Mouse (Mus musculus) embryonic facial prominence, embryonic 11.5 days (tissue): ENCODE results near the gene Ier5. TPM values are rescaled to one million over a fixed set of nuclear protein-coding genes. Genes with fewer than 3 reads are reported as not detected.

Source experiments
- ATAC-seq: fragments of 200-750 bp; cut with Nextera tagmentation; replicated peaks from 2 replicates; pipeline ENCODE4 v1.8.0; 2017; ENCODE audit warnings: low read depth; ENCODE audit not compliant: insufficient number of reproducible peaks, low FRiP score, low TSS enrichment
- DNase-seq: peaks from one replicate; pipeline ENCODE4 v3.0.0-alpha.2; 2015; ENCODE audit warnings: low spot score
- H3K27ac ChIP-seq: fragments of 300-500 bp; sonication (generic); replicated peaks from 2 replicates; pipeline ENCODE4 v1.5.1; 2014; ENCODE audit warnings: mild to moderate bottlenecking, low read depth, low read length, control low read depth
- H3K27me3 ChIP-seq: fragments of 300-500 bp; sonication (generic); 2 replicates; pipeline ENCODE4 v1.6.1; 2014; ENCODE audit warnings: mild to moderate bottlenecking, low read length, moderate library complexity, mixed read lengths; ENCODE audit not compliant: control insufficient read depth, insufficient read depth
- H3K36me3 ChIP-seq: fragments of 300-500 bp; sonication (generic); replicated peaks from 2 replicates; pipeline ENCODE4 v1.6.1; 2014; ENCODE audit warnings: low read depth, mild to moderate bottlenecking, low read length, moderate library complexity, mixed read lengths; ENCODE audit not compliant: control insufficient read depth, insufficient read depth
- H3K4me1 ChIP-seq: fragments of 300-500 bp; sonication (generic); 2 replicates; pipeline ENCODE4 v1.6.1; 2014; ENCODE audit warnings: low read length, mixed read lengths; ENCODE audit not compliant: control insufficient read depth, insufficient read depth
- H3K4me2 ChIP-seq: fragments of 300-500 bp; sonication (generic); 2 replicates; pipeline ENCODE4 v1.6.1; 2014; ENCODE audit warnings: low read depth, mild to moderate bottlenecking, control low read depth, low read length, moderate library complexity
- H3K4me3 ChIP-seq: fragments of 300-500 bp; sonication (generic); 2 replicates; pipeline ENCODE4 v1.5.1; 2014; ENCODE audit warnings: low read depth, low read length, control low read depth
- H3K9ac ChIP-seq: fragments of 300-500 bp; sonication (generic); replicated peaks from 2 replicates; pipeline ENCODE4 v1.6.1; 2014; ENCODE audit warnings: mild to moderate bottlenecking, control low read depth, low read length
- H3K9me3 ChIP-seq: fragments of 300-500 bp; sonication (generic); replicated peaks from 2 replicates; pipeline ENCODE4 v1.6.1; 2016; ENCODE audit warnings: mild to moderate bottlenecking, low read length, inconsistent platforms, mixed read lengths; ENCODE audit not compliant: control insufficient read depth
- WGBS: fragments of 180-500 bp; shearing (Covaris S2); extraction: QIAGEN DNeasy Blood & Tissue Kit; methylation state at CpG from one replicate; pipeline ENCODE4 v1.1.7; 2014; 5-methylcytosine and 5-hydroxymethylcytosine counted together
- polyA plus RNA-seq: library from polyadenylated mRNA; unstranded; fragments of >200 nt; fragmentation: Nextera tagmentation; extraction: Ambion mirVana; gene quantifications from 2 replicates; pipeline ENCODE4 v1.2.1, GENCODE M21; 2014

The Ier5 gene
- polyA plus RNA-seq, 1 experiment from 2014 or later, result 19.0 TPM

DNA sequence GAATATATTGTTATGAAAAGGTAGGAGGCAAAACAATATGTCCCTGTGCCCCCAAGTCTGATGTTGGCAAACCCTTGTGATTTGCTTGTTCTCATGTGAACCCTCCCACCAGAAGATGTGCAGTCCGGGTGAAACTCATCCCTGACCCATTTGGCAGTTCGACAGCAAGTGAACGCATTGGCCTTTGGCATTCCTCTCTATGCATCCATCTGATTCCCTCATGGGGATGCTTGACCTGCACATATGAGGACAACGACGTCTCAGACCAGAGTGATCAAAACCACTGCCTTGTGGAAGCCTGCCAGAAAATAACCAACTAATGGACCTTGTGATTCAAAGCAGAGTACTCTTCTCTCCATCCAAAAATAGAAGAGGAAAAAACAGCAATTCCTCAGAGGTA is 27.3 kb upstream of the Ier5 start:
- Histone ChIP-seq H3K27me3 (no peaks in the 10 kb centered on the region), H3K9ac (no peak overlapping the region), H3K36me3 (no peaks in the 10 kb centered on the region), H3K4me1 (no peaks in the 10 kb centered on the region), H3K4me2 (no peak overlapping the region), H3K9me3 (no peaks in the 10 kb centered on the region), H3K4me3 (no peak overlapping the region), H3K27ac (no peak overlapping the region)
- 79% methylated on average over 5 of the region's 5 CpGs for WGBS
- no peak for DNase-seq
- no peak for ATAC-seq

DNA sequence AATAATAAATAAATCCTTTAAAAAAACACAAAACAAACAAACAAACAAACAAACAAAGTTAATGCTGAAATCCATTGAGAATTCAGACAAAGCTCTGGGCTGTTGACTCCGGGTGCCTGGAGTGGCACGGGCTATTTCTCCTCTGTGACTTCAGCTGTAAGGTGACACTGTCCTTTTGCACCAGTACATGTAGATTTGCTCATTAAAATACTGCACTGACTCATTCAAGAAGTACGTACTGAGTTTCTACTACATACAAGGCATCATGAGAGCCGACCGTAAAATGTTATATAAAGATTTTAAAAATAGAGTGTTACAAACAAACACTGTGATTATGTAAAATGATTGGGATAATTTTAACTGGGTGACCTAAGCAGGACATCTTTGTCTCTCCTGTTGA is 25.0 kb upstream of the Ier5 start:
- no peak overlapping the region for H3K27ac ChIP-seq
- H3K9ac ChIP-seq, result no peak overlapping the region
- H3K4me3 ChIP-seq, result no peak overlapping the region
- DNase-seq (no peak), ATAC-seq (no peak)
- H3K27me3 ChIP-seq, result no peaks in the 10 kb centered on the region
- H3K4me2 ChIP-seq, result no peak overlapping the region
- no peaks in the 10 kb centered on the region for H3K4me1 ChIP-seq
- no peaks in the 10 kb centered on the region for H3K36me3 ChIP-seq
- 94% methylated on average over 5 of the region's 5 CpGs for WGBS
- H3K9me3 ChIP-seq, result no peaks in the 10 kb centered on the region

DNA sequence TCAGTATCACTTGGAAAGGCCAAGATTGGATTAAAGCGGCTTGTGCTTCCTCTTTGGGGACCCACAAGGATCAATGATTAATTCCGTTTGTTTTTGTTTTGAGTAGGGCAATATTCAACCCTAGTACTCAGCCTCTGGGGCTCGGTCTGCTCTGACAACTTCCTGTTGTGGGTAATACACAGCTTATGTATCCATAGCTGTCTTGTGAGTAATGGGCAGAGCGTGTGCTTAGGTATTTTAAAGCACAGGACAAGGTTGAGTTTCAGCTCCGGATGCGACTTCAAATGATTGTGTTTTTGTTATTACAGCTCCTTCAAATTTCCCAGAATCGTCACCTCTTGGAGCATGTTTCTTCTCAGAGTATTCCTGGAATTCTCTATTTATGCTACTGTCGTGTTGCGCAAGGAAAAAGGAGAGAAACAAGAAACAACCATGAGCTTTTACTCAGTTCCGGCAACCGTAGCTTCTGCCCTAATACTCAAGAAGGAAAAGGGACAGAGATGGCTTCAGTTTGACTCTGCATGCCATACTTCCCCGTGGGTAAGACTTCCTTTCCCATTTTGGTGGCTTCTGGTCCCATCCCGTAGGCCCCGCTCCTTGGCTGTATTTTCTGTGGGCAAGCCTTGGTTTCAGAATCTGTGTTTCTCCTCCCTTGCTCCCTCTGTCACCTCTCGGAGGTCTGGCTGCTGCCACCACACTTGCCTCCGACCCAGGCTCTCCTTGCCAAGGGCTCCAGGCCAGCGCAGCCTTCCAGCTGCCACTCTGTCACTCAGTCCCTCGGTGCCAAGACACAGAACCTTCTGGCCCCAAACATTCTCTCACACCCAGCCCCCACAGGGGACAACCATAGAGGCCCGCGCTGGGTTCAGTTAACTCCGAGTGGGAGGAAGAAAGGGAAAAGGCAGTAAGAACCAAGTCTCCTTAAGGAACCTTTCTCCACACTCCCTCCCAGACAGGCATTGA is 22.8 kb upstream of the Ier5 start:
- Histone ChIP-seq H3K27ac (no peak overlapping the region), H3K9me3 (no peaks in the 10 kb centered on the region), H3K9ac (no peak overlapping the region), H3K4me2 (no peak overlapping the region), H3K36me3 (no peaks in the 10 kb centered on the region), H3K4me1 (no peaks in the 10 kb centered on the region), H3K4me3 (no peak overlapping the region), H3K27me3 (no peaks in the 10 kb centered on the region)
- ATAC-seq (no peak), DNase-seq (no peak)
- 74% methylated on average over 21 of the region's 21 CpGs for WGBS

DNA sequence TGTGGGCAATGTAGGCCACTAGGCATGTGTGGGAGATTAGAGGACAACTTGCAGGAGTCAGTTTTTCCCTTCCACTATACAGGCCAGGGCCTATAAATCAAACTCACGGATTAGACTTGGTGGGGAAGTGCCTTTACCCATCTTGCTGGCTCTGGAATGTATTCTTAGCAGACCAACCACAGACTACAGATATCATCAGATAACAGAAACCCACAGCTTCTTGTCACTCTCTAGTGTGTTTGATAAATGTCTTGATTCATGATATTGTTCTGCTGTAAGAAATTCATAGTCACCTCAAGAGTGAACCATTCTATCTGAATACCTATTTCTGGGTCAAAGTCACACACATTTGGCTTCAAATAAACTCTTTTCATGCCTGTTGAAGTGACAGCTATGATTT is 20.3 kb upstream of the Ier5 start:
- 83% methylated on average over 1 of the region's 1 CpGs for WGBS

DNA sequence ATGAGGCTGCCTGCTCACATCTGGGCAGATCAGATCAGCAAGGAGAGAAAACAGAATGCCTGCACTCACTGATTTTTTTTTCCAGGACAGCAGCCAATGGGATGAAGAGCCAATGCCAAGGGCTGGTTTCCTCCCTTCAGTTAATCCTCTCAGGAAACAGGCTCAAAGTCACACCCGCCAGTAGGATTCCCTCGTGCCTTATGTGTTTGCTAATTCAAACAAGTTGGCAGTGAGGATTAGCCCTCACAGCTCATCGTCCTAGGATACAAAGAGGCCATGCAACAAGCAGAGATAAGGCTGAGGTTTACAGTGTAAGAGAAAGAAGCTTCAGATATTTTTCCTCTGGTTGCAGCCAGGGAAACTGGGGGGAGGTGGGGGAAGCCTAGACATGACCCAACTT is 14.5 kb upstream of the Ier5 start:
- no peaks in the 10 kb centered on the region for H3K9me3 ChIP-seq
- 17% methylated on average over 3 of the region's 3 CpGs for WGBS
- no peak overlapping the region for H3K27ac ChIP-seq
- no peak overlapping the region for H3K9ac ChIP-seq
- H3K4me3 ChIP-seq, result no peak overlapping the region
- no peaks in the 10 kb centered on the region for H3K27me3 ChIP-seq
- H3K36me3 ChIP-seq, result no peaks in the 10 kb centered on the region
- DNase-seq (no peak), ATAC-seq (no peak)
- no peak overlapping the region for H3K4me2 ChIP-seq
- no peaks in the 10 kb centered on the region for H3K4me1 ChIP-seq

More for the DNA sequence above, 20.3 kb upstream of the Ier5 start:
- DNase-seq, result no peak
- no peak for ATAC-seq
- H3K4me1 ChIP-seq, result no peaks in the 10 kb centered on the region
- H3K4me3 ChIP-seq, result no peak overlapping the region
- no peaks in the 10 kb centered on the region for H3K36me3 ChIP-seq
- no peaks in the 10 kb centered on the region for H3K9me3 ChIP-seq
- H3K4me2 ChIP-seq, result no peak overlapping the region
- H3K9ac ChIP-seq, result no peak overlapping the region
- no peak overlapping the region for H3K27ac ChIP-seq
- H3K27me3 ChIP-seq, result no peaks in the 10 kb centered on the region

DNA sequence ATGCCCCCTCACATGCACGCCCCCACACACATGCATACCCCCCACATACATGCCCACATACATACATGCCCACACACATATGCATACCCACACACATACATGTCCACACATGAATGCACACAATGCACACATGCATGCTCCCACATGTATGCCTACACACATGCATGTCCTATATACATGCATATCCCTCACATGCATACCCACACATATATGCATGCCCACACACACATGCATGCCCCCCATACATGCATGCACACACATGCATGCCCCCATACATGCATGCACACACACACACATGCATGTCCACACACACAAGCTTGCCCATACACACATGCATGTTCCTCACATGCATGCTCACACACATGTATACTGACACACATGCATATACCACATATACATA is 13.4 kb upstream of the Ier5 start:
- Histone ChIP-seq H3K27ac (no peak overlapping the region), H3K4me1 (peaks cover 4% of the 10 kb centered on the region), H3K27me3 (no peaks in the 10 kb centered on the region), H3K36me3 (no peaks in the 10 kb centered on the region), H3K9me3 (no peaks in the 10 kb centered on the region), H3K9ac (no peak overlapping the region), H3K4me3 (no peak overlapping the region), H3K4me2 (no peak overlapping the region)
- DNase-seq (no peak), ATAC-seq (peak; percentile 46; the same call in 1 of the 2 replicates)
- WGBS, result 88% methylated on average over 1 of the region's 1 CpGs

DNA sequence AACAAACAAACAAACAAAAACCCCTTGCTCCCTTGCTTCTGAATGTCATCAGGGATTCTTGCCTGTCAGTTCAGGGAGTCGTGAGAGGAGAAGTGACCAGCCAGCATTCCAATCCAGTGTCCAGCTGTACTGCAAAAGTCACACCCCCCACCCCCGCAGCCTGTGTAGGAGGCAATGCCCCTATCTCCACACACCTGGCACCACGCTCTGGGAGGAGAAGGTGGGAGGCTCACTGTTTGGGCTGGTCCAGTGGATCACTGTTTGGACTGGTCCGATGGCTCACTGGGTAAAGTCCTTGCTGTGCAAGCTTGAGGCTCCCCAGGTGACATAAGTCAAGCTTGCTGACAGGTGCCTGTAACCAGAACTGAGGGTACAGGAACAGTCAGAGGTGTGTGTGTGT is 12.7 kb upstream of the Ier5 start:
- no peak; the same call in 1 of the 2 replicates for ATAC-seq
- no peak overlapping the region for H3K9ac ChIP-seq
- H3K9me3 ChIP-seq, result no peaks in the 10 kb centered on the region
- WGBS, result 30% methylated on average over 4 of the region's 4 CpGs
- H3K4me1 ChIP-seq, result peaks cover 4% of the 10 kb centered on the region
- H3K4me2 ChIP-seq, result no peak overlapping the region
- H3K27me3 ChIP-seq, result no peaks in the 10 kb centered on the region
- H3K27ac ChIP-seq, result no peak overlapping the region
- H3K36me3 ChIP-seq, result no peaks in the 10 kb centered on the region
- H3K4me3 ChIP-seq, result no peak overlapping the region
- DNase-seq, result no peak

DNA sequence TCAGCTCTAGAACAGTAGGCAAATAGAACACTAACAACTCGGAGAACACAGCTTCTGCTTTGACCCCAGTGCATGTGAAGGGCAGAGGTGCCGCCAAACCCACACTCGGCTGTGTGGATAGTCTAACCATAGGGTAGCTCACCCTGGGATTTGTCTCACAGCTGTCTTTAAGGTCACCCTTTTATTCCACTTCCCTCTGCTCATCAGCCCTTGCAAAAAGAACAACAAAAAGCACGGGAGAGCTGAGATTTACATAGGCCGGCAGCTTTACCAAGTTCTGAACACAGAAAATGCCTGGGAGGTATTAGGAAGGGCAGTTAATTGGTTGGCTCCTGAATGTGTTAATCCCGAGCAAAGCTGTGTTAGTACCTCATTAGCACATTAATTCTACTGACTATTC is 12.1 kb upstream of the Ier5 start:
- Histone ChIP-seq H3K27ac (no peak overlapping the region), H3K9ac (no peak overlapping the region), H3K9me3 (no peaks in the 10 kb centered on the region), H3K36me3 (no peaks in the 10 kb centered on the region; the same call in 1 of the 2 replicates), H3K27me3 (no peaks in the 10 kb centered on the region), H3K4me3 (no peak overlapping the region), H3K4me1 (peaks cover 4% of the 10 kb centered on the region), H3K4me2 (no peak overlapping the region)
- WGBS, result 16% methylated on average over 6 of the region's 6 CpGs
- no peak for DNase-seq
- ATAC-seq, result no peak
